Mouse (Mus musculus) v-Abl transformed pro-B cells (cell line): Measurements from ENCODE around the gene Lin52.

Source experiments
- in situ Hi-C, 2 experiments: fragments of 400-800 bp; cut with MboI; formaldehyde crosslinking; loops; one replicate each; pipeline ENCODE4 v1.15.1; 2025; ENCODE audit not compliant: unreplicated experiment in 2 of 2

Lin52 gene

DNA sequence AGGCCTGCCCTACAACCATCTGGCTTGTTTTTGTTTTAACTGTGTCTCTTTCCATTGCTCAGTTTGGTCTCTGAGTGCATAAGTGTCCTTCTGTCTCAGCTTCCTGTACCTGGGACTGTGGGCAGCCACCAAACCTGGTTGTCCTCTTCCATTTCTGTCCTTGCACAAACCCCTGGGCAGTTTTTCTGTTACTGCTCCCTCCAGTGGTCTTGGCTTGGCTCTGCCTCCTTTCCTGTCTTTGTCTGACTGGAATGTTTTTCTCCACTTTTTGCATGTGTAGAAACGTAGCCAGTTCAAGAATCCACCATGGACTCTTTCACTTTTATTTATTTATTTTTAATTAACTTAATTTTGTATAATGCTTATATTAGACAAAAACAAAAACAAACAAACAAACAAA lies 8.6 kb downstream of the Lin52 start:
- in situ Hi-C loops = loop anchor here in 1 of 2 experiments (10.0 to 25.0 kb wide), 2 partner anchors 55 to 298 kb away; partner anchors contain the start of genes Bbof1 and Entpd5

DNA sequence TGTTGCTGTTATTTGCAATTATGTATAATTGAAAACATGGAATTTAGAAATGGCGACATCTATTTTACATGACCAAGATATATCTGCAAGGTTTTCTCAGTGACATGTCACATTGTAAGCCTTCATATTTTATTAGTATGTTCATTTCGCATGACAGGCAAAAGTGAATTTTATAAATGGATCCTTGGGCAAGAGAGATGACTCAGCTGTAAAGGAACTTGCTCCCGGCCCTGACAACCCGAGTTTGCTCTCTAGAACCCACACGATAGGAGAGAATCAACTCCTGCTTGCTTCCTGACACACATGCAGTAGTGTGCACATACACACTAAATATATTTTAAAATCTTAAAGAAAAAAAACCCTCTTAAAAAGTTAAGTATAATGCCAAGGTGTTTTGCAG lies 10.2 kb downstream of the Lin52 start:
- in situ Hi-C loops = loop anchor here in 1 of 2 experiments (25.0 kb wide), 1 partner anchor 299 kb away; no protein-coding TSS in a partner anchor

- in situ Hi-C loops = loop anchor here in 1 of 2 experiments (25.0 kb wide), 1 partner anchor 301 kb away; no protein-coding TSS in a partner anchor
These were observed 11.6 kb downstream of the Lin52 start for GRCm38 (mm10) chr12:84462856-84463255.

GRCm38 (mm10) chr12:84468701-84469100 lies 17.5 kb downstream of the Lin52 start:
- in situ Hi-C loops = loop anchor here (5.0 to 25.0 kb wide), 2 partner anchors 119 to 306 kb away; no protein-coding TSS in a partner anchor

DNA sequence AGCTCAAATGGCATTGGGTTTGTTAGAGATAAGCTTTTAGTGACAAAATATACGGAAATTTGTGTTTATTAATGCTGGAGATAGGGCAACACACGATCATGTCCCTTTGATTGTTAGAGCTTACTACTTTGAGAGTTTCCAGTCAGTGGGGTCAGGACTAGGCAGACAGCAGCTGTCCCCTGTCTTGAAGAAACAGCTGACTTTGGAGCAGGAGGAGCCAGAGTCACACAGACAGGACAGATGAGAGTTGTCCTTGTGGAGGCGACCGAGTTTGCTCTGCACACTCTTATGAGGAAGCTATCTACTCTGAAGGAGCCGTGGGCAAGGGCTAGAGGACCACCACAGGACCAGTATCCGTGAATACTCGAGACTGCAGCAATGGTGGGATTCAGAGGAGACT lies 27.7 kb downstream of the Lin52 start:
- in situ Hi-C loops = no loop called here

- in situ Hi-C loops = no loop called here
These were observed 30.0 kb downstream of the Lin52 start for GRCm38 (mm10) chr12:84481251-84481650.

DNA sequence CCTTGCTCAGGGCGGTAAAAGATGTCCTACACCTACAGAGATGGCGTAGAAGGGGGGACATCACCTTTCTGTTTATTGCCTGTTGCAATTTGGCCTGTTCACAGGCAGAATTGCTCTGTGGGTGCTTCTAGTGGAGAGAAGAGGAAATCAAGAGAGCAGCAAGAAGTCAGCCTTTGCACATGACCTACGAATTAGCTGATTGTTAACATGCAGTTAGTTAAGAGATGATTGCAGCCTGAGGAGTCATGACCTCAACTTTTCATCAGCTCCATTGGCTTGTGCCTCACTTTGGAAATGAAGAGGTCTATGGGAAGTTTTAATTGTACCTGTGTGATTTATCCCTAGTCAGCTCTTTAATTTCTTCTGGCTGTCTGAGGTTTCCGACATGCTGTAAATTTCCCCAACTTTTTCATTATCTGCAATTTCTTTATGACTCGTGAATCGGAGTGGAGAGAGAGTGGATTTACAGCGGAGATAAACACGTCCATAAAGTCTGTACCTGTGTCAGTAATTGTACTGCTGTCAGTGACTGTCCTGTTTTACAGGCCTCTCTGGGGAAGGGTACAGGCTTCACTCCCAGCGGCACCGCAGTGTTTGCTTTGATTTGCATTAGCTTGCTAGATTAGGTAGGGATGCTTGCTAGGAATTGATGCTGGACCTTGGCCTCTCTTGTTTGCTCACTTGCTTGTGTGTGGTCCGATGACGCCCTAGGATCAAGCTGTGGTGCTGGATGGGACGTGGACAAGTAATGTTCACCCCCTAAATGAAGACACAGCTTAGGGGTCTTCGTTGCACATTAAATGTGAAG lies 31.8 kb downstream of the Lin52 start:
- in situ Hi-C loops = no loop called here

DNA sequence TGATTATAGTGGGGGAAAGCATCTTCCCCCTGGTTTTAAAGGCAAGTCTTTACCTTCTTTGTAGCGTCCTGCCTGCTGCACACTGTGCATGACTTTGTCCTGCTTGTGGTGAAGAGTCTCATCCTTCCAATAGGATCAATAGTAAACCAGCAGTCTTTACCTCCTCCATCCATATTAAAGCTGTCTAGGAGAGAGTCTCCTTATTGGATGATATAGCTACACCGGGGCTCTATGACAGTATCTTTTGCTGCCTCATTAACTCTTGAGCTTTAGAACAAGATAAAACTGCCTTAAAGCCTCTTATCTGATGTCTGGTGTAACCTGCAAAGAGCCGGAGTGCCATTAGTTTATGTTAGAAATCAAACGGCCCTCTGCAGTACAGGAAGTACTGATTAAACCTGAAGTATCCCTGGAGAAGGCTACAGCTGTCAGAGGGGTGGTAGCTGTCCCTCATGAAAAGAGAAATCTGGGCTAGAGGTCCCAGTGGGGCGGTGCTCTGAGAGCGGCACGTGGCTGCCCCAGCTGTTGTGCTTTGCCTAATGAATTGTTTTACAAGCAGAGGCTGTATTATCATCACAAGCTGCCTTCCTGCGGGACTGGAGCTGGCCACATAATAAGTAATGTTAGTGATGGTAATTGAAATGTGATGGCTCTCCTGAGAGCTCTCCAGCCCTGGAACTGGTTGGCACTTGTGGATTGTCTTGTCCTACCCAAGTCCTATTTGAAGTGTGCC lies 36.3 kb downstream of the Lin52 start:
- in situ Hi-C loops = no loop called here

DNA sequence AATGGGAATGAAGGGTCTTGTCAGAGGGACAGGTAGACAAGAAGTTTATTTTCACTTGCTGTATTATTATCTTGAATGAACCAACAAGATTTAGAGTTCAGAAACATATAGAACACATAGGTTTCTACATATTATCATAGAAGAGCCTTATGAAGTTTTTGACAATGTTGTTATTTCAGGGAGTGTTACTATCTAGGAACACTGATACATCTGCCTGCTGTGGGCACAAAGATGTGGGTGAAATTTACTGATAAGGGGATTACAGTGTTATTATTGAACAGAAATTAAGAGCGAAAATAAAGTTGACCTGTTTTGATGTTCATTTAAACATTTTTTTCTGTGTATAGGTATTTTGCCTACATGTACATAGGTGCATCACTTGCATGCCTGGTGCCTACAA lies 45.6 kb downstream of the Lin52 start:
- in situ Hi-C loops = no loop called here

DNA sequence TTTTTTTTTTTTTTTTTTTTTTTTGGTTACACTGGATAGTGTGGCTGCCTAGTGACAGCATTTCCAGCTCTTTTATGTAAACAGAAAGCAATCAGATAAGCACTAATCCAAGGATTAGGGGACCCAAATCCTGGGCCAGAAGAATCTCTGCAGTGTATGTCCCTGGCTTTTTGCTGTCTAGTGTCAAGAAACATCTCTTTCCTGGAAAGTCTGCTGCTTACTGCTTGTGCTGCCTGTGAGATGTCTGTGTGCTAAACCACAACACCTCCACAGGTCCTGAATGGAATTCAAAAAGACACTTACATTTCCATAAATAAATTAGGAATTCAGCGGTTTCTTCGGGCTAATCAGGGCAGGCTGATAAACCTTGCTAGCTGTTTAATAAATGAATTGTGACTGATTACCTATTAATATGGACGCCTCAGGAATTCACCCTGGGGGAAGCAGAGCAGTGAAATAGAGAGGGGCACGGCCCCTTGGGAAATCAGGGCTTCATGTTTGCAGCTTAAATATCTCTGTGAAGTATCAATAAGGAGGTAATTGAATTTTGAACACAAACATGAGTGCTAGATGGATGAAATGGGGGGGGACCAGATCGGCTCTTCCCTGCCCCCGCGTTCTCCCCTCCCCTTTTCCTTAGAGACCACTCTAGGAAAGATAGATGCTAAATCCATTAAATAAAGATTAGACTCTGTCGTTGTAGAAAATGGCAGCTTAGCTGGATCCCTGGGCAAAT lies 49.5 kb downstream of the Lin52 start:
- in situ Hi-C loops = no loop called here

DNA sequence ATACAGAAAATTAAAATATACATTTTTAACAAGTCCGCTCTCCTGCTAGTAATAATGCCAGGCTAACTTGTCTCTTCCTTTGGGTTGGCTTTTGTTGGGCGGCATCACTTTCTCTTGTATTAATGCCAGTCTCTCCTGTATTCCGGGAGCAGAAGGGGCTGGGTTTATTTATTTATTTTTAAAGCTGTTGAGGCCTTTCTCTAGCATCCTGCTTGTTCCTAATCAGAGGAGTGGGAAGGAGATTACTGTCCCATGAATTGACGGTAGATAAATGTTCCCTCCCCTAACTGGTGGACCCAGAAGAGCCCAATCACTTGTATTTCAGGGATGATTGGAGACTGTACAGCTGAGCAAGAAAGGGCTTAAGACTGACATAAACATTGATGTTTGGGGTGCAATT lies 50.1 kb downstream of the Lin52 start:
- in situ Hi-C loops = no loop called here

DNA sequence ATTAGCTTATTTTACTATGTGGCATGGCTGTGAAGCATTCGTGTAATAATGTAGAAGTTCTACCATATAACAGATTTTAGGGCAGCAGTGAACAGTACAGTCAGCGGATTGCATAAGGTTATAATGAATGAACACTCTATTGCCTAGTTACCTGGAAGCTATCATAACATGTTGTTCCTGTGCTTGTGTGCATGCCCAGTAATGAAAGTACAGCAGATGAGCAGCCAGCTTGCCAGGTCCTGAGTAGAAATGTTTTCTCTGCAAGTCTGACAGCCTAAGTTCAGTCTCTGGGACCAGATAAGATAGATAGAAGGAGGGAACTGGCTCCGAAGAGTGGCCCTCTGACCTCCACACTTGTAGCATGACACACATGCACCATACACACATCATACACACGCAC lies 55.6 kb downstream of the Lin52 start:
- in situ Hi-C loops = no loop called here

GRCm38 (mm10) chr12:84512016-84512415 lies 60.8 kb downstream of the Lin52 start:
- in situ Hi-C loops = no loop called here

DNA sequence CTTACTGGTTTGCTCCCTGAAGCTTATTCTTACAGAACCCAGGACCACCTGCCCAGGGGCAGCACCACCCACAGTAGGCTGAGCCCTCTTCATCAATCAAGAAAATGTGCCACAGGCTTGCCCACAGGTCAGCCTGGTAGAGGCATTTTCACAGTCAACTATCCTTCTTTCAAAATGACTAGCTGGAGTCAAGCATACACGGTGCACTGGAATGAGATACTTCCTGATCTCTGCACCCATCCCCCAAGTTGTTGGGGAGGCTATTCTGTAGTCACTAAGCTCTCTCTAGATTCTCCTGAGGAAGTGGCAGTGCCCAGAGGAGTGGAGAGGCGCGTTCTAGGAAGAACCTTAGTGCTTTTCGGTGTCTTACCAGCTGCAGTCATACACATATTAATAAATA lies 64.3 kb downstream of the Lin52 start:
- in situ Hi-C loops = no loop called here

DNA sequence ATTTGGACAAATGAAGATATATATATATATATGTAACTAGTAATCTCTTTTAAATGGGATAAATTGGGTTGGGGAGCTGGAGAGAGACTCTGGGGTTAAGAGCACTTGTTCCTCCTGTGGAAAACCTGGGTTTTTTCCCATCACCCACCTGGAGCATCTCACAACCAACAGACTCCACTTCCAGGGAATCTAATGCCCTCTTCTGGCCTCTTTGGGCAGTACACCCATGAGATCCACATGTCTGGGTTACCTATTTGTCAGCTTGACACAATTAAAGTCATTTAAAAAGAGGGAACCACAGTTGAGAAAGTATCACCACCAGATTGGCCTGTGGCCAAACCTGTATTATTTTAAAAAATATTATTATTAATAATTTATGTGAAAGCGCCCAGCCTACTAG lies 65.4 kb downstream of the Lin52 start:
- in situ Hi-C loops = no loop called here

DNA sequence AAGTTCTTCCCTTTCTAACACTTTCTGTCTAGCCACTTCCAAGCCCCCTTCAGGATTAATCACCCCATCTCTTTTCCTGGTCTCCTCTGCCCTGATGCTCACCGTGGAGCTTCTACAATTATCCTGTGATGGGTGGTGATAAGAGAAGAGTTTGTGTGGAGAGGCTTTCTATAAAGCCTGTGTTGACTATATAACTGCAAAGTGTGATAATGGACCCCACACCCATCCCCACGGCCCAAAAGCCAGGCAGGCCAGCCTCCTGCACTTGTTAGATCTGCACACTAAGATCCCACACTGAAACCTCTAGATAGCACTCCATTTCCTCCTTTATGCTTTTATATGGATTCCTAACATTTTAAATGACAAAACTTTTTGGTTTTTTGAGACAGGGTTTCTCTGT lies 66.8 kb downstream of the Lin52 start:
- in situ Hi-C loops = no loop called here

DNA sequence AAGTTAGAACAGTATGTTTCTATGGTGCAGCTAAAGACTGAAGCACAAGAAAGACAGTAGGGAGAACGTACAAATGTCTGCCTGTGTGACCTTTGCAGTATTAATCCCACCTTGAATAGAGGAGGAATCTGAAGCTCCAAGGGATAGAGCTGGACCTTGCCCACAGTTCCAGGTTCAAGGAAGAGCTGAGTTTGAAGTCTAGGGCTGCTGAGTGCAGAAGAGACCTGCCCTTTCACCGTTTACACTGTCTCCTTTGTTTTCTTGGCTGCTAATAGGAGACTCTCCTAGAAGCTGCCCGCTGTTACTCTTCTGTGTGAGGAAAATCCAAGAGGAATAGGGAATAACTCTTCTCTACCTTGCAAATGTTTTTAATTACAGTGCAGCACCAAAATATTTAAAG lies 72.5 kb downstream of the Lin52 start:
- in situ Hi-C loops = no loop called here

- in situ Hi-C loops = no loop called here
These were observed 73.2 kb downstream of the Lin52 start for GRCm38 (mm10) chr12:84524147-84525050.

DNA sequence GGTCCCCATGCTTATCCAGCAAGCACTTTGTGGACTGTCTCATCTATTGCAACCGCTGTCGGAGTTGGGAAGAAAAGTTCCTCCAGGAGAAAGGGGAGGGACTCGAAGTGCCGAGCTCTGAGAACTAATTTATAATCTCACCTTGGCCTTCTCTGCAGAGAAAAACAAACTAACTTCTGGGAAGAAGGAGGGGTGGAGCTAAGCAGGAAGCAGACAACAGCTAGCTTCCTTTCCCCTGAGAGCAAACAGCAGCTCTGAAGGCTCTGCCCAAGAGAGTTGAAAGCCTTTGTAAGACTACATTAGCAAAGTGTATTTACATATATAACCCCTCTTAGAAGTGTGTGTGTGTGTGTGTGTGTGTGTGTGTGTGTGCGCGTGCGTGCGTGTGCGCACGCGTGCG lies 74.2 kb downstream of the Lin52 start:
- in situ Hi-C loops = no loop called here

DNA sequence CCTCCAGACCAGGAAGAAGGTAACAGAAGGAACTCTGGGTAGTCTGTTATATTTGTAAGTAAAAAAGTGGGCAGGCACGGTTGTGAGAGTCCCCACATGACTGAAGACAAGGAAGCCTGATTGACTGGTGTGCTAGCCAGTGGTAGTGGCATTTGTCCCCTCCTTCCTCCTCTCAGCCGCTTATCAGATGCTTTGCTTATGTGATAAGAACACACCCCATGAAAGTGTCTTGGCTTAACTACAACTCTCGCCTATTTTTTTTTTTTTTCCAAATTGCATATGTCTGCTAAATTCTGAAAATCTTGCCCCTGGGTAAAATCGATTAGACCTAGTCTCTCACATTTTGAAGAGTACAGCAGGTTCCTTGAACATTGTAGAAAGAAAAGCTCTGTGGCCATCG lies 79.2 kb downstream of the Lin52 start:
- in situ Hi-C loops = no loop called here
